Mouse (Mus musculus) cerebellum, adult 18-20 months (tissue): ENCODE measurements at regions not wholly inside any gene's neighbourhood (a gene's known extent, or its start where the extent isn't known, plus 50 kb on each side); places are given as distances from the start of the nearest gene placed in this dataset.

Experiments used
- DNase-seq, 2 experiments: peaks; one replicate each; pipeline ENCODE4 v3.0.0; 2021

GRCm38 (mm10) chr6:117279786-117280411 lies 111.6 kb downstream of the Cxcl12 start:
- peak in 1 of 2 experiments; percentile 6 for DNase-seq

GRCm38 (mm10) chr6:117280911-117281310 lies 112.6 kb downstream of the Cxcl12 start:
- no peak for DNase-seq

GRCm38 (mm10) chr6:117283616-117284015 lies 115.3 kb downstream of the Cxcl12 start:
- DNase-seq = no peak

- no peak for DNase-seq
These were observed 116.2 kb downstream of the Cxcl12 start for GRCm38 (mm10) chr6:117284376-117285106.

GRCm38 (mm10) chr6:117287396-117287795 lies 119.1 kb downstream of the Cxcl12 start:
- DNase-seq = no peak

- no peak for DNase-seq
These were observed 125.6 kb downstream of the Cxcl12 start for GRCm38 (mm10) chr6:117293780-117294465.

- no peak for DNase-seq
These were observed 129.6 kb downstream of the Cxcl12 start for GRCm38 (mm10) chr6:117297918-117298317.

GRCm38 (mm10) chr6:117299503-117300288 lies 131.4 kb downstream of the Cxcl12 start:
- DNase-seq = no peak

- no peak for DNase-seq
These were observed 135.0 kb downstream of the Cxcl12 start for GRCm38 (mm10) chr6:117303361-117303760.

- no peak for DNase-seq
These were observed 137.5 kb downstream of the Cxcl12 start for GRCm38 (mm10) chr6:117305736-117306250.

- no peak for DNase-seq
These were observed 140.3 kb downstream of the Cxcl12 start for GRCm38 (mm10) chr6:117308636-117309035.

GRCm38 (mm10) chr6:117312891-117313781 lies 144.8 kb downstream of the Cxcl12 start:
- no peak for DNase-seq

GRCm38 (mm10) chr6:117313944-117314566 lies 145.7 kb downstream of the Cxcl12 start:
- DNase-seq = no peak

- DNase-seq = no peak
These were observed 155.0 kb downstream of the Cxcl12 start for GRCm38 (mm10) chr6:117323301-117323700.

GRCm38 (mm10) chr6:117323850-117324249 lies 155.5 kb downstream of the Cxcl12 start:
- DNase-seq = no peak

- no peak for DNase-seq
These were observed 158.8 kb downstream of the Cxcl12 start for GRCm38 (mm10) chr6:117326835-117327775.

- DNase-seq = no peak
These were observed 161.0 kb downstream of the Cxcl12 start for GRCm38 (mm10) chr6:117329164-117329939.

- no peak for DNase-seq
These were observed 161.9 kb downstream of the Cxcl12 start for GRCm38 (mm10) chr6:117330198-117330597.

GRCm38 (mm10) chr6:117330726-117331360 lies 162.5 kb downstream of the Cxcl12 start:
- DNase-seq = no peak
